Mouse (Mus musculus) ES-E14 (cell line): Measurements from ENCODE around the gene Zfp652.

ENCODE experiments used
- ZC3H11A ChIP-seq: IDR thresholded peaks from 2 replicates; pipeline ENCODE4 v1.6.1; 2012; ENCODE audit warnings: low read depth, mild to moderate bottlenecking, inconsistent platforms, low read length, borderline replicate concordance
- ZNF384 ChIP-seq: IDR thresholded peaks from 2 replicates; pipeline ENCODE4 v1.6.1; 2012; ENCODE audit warnings: low read depth, low read length, inconsistent platforms

- TF ChIP-seq ZNF384 (no peak), ZC3H11A (no peak)
These were observed 102.9 kb downstream of the Zfp652 start for GRCm38 (mm10) chr11:95815412-95815811.
